Mouse (Mus musculus): ENCODE data around the gene Fam117b. TPM values are rescaled to one million over a fixed set of nuclear protein-coding genes. Genes with fewer than 3 reads are reported as not detected.

Gene Fam117b
- polyA plus RNA-seq, 1 experiment from 2014 or later, result 7.0 TPM

DNA sequence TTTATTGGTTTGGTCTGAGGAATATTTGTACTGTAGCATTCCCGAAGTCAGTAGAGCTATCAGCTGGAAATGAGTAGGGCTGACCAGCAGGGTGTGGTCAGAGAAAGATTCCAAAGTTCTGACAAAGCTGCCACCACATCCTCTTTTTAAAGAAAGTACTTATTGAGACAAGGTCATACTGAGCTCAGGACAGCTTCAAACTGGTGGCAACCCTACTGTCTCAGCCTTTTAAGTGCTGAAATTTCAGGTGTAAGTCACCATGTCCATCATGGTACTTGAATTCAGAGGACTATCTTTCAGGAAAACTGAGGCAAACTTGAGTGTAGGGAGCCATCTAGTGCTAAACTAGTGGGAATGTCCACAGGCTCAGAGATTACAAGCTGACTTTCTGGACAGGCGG, 87.5 kb downstream of the Fam117b start:
- 41% methylated on average over 2 of the region's 2 CpGs for WGBS
- Histone ChIP-seq H3K27ac (no peak overlapping the region), H3K27me3 (replicated peaks) (no peaks in the 10 kb centered on the region), H3K9ac (no peak overlapping the region), H3K36me3 (no peaks in the 10 kb centered on the region), H3K4me2 (no peak overlapping the region), H3K4me3 (replicated peaks) (no peak overlapping the region), H3K9me3 (no peaks in the 10 kb centered on the region), H3K4me1 (no peaks in the 10 kb centered on the region)
- ATAC-seq (ENCODE audit: insufficient read depth, low FRiP score, low read depth), result no peak

DNA sequence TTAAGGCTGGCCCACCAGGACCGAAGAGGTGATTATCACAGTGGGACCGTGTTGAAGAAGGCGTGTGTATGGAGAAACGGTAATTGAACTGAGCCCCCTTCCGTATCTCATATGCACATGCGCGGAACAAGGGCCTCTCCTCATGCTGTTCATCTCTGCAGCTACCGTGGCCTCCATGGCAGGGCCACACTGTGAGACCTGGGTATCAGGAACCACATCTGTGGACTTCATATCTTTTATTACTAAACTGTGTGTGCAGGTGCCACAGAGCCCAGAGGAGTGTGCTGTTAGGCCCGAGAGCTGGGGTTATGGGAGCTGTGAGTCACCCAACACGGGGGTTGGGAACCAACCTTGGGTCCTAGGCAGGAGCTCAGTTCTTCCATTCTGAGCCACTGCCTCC, 94.5 kb downstream of the Fam117b start:
- Histone ChIP-seq H3K36me3 (no peaks in the 10 kb centered on the region), H3K9ac (no peak overlapping the region), H3K4me2 (no peak overlapping the region), H3K27me3 (replicated peaks) (no peaks in the 10 kb centered on the region), H3K27ac (no peak overlapping the region), H3K4me3 (replicated peaks) (no peak overlapping the region), H3K4me1 (no peaks in the 10 kb centered on the region), H3K9me3 (no peaks in the 10 kb centered on the region)
- no peak for ATAC-seq (ENCODE audit: insufficient read depth, low FRiP score, low read depth)
- 83% methylated on average over 10 of the region's 10 CpGs for WGBS

DNA sequence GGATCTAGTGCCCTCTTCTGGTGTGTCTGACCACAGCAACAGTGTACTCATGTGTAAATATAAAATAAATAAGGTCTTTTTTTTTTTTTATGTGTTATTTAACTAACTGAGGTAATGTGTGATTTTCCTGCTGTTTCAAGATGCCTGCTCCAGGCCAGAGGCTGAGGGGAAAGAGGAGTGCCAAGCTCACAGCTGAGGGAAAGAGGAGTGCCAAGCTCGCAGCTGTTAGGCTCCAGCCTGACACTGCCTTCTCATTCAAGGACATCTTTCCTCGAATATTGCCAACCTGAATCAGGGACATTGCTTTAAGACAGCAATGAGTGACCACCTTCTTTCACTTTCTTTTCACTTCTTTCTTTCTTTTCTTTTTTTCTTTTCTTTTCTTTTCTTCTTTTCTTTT, 95.9 kb downstream of the Fam117b start:
- H3K9me3 ChIP-seq, result no peaks in the 10 kb centered on the region
- H3K27me3 ChIP-seq (replicated peaks), result no peaks in the 10 kb centered on the region
- H3K4me2 ChIP-seq, result no peak overlapping the region
- H3K4me1 ChIP-seq, result no peaks in the 10 kb centered on the region
- H3K4me3 ChIP-seq (replicated peaks), result no peak overlapping the region
- H3K27ac ChIP-seq, result no peak overlapping the region
- no peak overlapping the region for H3K9ac ChIP-seq
- WGBS, result 73% methylated on average over 2 of the region's 2 CpGs
- ATAC-seq (ENCODE audit: insufficient read depth, low FRiP score, low read depth), result no peak
- no peaks in the 10 kb centered on the region for H3K36me3 ChIP-seq

DNA sequence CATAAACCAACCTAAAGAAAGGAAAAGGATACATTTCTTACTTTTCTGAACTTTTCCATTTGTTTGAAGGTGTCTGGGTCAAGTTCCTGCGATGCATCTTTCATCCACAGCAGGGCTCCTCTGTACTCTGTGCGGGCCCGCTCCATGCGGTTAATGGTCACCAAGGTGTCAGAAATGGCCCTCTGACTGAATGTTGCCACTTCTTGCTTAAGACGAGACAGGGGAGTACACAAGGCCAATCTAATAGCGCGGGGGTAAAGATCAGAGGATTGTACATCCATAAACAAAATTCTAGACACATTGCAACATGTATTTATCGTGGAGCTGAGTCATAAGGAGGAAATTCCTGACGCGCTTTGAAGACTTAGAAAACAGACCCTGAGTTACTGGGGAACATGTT, 101.0 kb downstream of the Fam117b start:
- Histone ChIP-seq H3K27me3 (replicated peaks) (no peaks in the 10 kb centered on the region), H3K9ac (no peak overlapping the region), H3K4me3 (replicated peaks) (no peak overlapping the region), H3K4me1 (no peaks in the 10 kb centered on the region), H3K4me2 (no peak overlapping the region), H3K27ac (no peak overlapping the region), H3K36me3 (no peaks in the 10 kb centered on the region), H3K9me3 (no peaks in the 10 kb centered on the region)
- 87% methylated on average over 10 of the region's 10 CpGs for WGBS
- no peak for ATAC-seq (ENCODE audit: insufficient read depth, low FRiP score, low read depth)

DNA sequence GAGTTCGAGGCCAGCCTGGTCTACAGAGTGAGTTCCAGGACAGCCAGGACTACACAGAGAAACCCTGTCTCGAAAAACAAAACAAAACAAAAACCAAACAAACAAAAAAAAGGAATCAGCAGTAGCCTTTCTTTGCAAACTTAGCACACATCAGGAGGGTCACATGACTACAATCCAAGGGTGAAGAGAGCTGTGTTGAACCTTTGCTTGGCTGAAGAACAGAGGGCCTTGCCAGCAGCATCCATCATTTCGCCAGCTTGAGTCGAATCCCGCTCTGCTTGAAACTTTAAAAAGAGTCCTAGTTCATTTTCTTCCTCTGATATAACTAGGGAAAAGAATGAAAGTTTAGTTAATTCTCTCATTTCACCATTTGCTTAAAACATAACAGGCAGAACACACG, 102.7 kb downstream of the Fam117b start:
- no peak overlapping the region for H3K27ac ChIP-seq
- WGBS, result 80% methylated on average over 6 of the region's 6 CpGs
- H3K27me3 ChIP-seq (replicated peaks), result no peaks in the 10 kb centered on the region
- no peak overlapping the region for H3K9ac ChIP-seq
- no peaks in the 10 kb centered on the region for H3K4me1 ChIP-seq
- no peak overlapping the region for H3K4me3 ChIP-seq (replicated peaks)
- ATAC-seq (ENCODE audit: insufficient read depth, low FRiP score, low read depth), result no peak
- H3K4me2 ChIP-seq, result no peak overlapping the region
- H3K9me3 ChIP-seq, result no peaks in the 10 kb centered on the region
- no peaks in the 10 kb centered on the region for H3K36me3 ChIP-seq

- Histone ChIP-seq H3K4me3 (replicated peaks) (no peak overlapping the region), H3K9ac (no peak overlapping the region), H3K36me3 (no peaks in the 10 kb centered on the region), H3K4me1 (no peaks in the 10 kb centered on the region), H3K27me3 (replicated peaks) (no peaks in the 10 kb centered on the region), H3K27ac (no peak overlapping the region), H3K4me2 (no peak overlapping the region), H3K9me3 (no peaks in the 10 kb centered on the region)
- WGBS, result 68% methylated on average over 5 of the region's 5 CpGs
- no peak for ATAC-seq (ENCODE audit: insufficient read depth, low FRiP score, low read depth)
Measured at GRCm38 (mm10) chr1:60016136-60016611, 103.4 kb downstream of the Fam117b start.

DNA sequence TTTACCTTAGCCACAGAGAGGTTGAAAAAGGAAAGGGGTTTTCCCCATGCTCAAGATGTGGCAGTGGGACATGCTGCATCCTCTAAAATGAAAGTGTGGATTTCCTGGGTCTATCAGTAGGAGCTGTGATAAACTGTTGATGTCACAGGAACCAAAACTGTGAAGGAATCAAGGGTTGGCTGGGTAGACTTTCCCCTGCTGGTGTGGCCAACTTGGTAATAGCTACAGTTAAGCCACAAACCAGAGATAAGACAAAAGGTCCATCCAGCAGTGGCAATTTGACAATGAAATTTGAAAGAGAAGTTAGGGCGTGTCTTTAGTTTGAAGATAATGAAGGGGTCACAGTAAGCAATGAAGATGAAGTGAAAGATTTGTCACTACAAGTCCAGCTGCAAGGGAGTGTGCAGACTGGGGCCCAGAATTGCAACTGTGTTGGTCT, 104.2 kb downstream of the Fam117b start:
- H3K36me3 ChIP-seq, result no peaks in the 10 kb centered on the region
- H3K4me1 ChIP-seq, result no peaks in the 10 kb centered on the region
- no peak for ATAC-seq (ENCODE audit: insufficient read depth, low FRiP score, low read depth)
- H3K9ac ChIP-seq, result no peak overlapping the region
- no peak overlapping the region for H3K4me2 ChIP-seq
- 81% methylated on average over 1 of the region's 1 CpGs for WGBS
- H3K4me3 ChIP-seq (replicated peaks), result no peak overlapping the region
- H3K27ac ChIP-seq, result no peak overlapping the region
- no peaks in the 10 kb centered on the region for H3K27me3 ChIP-seq (replicated peaks)
- H3K9me3 ChIP-seq, result no peaks in the 10 kb centered on the region

Other genes with a start within 250 kb of the Fam117b start
- 305 and 359 TPM in 2 replicates for gene Sumo1, start 242.2 kb upstream of the Fam117b start, polyA plus RNA-seq (2015; fragmentation: Nextera tagmentation; extraction: Ambion mirVana)
- 233 and 280 TPM in 2 replicates for gene Nop58, start 228.0 kb upstream of the Fam117b start, polyA plus RNA-seq (2015; fragmentation: Nextera tagmentation; extraction: Ambion mirVana)
- gene Bmpr2, start 149.6 kb upstream of the Fam117b start, polyA plus RNA-seq (2015; fragmentation: Nextera tagmentation; extraction: Ambion mirVana), result 7.8 and 7.9 TPM in 2 replicates
- gene Ica1l, start 130.2 kb downstream of the Fam117b start, polyA plus RNA-seq (2015; fragmentation: Nextera tagmentation; extraction: Ambion mirVana), result 0.70 and 1.4 TPM in 2 replicates
- 5.1 and 6.0 TPM in 2 replicates for gene Carf, start 185.2 kb downstream of the Fam117b start, polyA plus RNA-seq (2015; fragmentation: Nextera tagmentation; extraction: Ambion mirVana)
- 45.2 and 47.6 TPM in 2 replicates for gene Wdr12, start 185.6 kb downstream of the Fam117b start, polyA plus RNA-seq (2015; fragmentation: Nextera tagmentation; extraction: Ambion mirVana)